Mouse (Mus musculus) midbrain, embryonic 11.5 days (tissue): Measurements from ENCODE around the gene Vmn1r3. TPM values are rescaled to one million over a fixed set of nuclear protein-coding genes. Genes with fewer than 3 reads are reported as not detected.
"Not testable (repeated sequence)": the region's sequence is repeated elsewhere in the genome, so short reads cannot be mapped to it uniquely, and the experiment has no call there.

Experiments used
- ATAC-seq: fragments of 200-750 bp; cut with Nextera tagmentation; 2 replicates; pipeline ENCODE4 v1.8.0; 2017; ENCODE audit warnings: moderate TSS enrichment, moderate library complexity; ENCODE audit not compliant: low FRiP score
- DNase-seq: peaks from one replicate; pipeline ENCODE4 v3.0.0; 2015; ENCODE audit warnings: low spot score; ENCODE audit errors: missing footprints
- H3K27ac ChIP-seq: fragments of 300-500 bp; sonication (generic); 2 replicates; pipeline ENCODE4 v1.5.1; 2014; ENCODE audit warnings: low read depth, low read length
- H3K27me3 ChIP-seq: fragments of 300-500 bp; sonication (generic); 2 replicates; pipeline ENCODE4 v1.6.1; 2014; ENCODE audit warnings: mild to moderate bottlenecking, low read length, moderate library complexity, mixed read lengths; ENCODE audit not compliant: control insufficient read depth, insufficient read depth
- H3K36me3 ChIP-seq: fragments of 300-500 bp; sonication (generic); 2 replicates; pipeline ENCODE4 v1.6.1; 2014; ENCODE audit warnings: mild to moderate bottlenecking, low read length, moderate library complexity, mixed read lengths; ENCODE audit not compliant: control insufficient read depth, insufficient read depth
- H3K4me1 ChIP-seq: fragments of 300-500 bp; sonication (generic); 2 replicates; pipeline ENCODE4 v1.6.1; 2014; ENCODE audit warnings: low read length; ENCODE audit not compliant: control insufficient read depth, insufficient read depth
- H3K4me2 ChIP-seq: fragments of 300-500 bp; sonication (generic); 2 replicates; pipeline ENCODE4 v1.6.1; 2014; ENCODE audit warnings: mild to moderate bottlenecking, moderate library complexity
- H3K4me3 ChIP-seq: fragments of 300-500 bp; sonication (generic); 2 replicates; pipeline ENCODE4 v1.5.1; 2014; ENCODE audit warnings: low read depth, low read length
- H3K9ac ChIP-seq: fragments of 300-500 bp; sonication (generic); 2 replicates; pipeline ENCODE4 v1.6.1; 2014; ENCODE audit warnings: low read length
- H3K9me3 ChIP-seq: fragments of 300-500 bp; sonication (generic); 2 replicates; pipeline ENCODE4 v1.6.1; 2016; ENCODE audit warnings: low read length; ENCODE audit not compliant: control insufficient read depth
- WGBS: fragments of 180-500 bp; shearing (Covaris S2); extraction: QIAGEN DNeasy Blood & Tissue Kit; methylation state at CpG from one replicate; pipeline ENCODE4 v1.1.7; 2014; 5-methylcytosine and 5-hydroxymethylcytosine counted together
- polyA plus RNA-seq: library from polyadenylated mRNA; unstranded; fragments of >200 nt; fragmentation: Nextera tagmentation; extraction: Ambion mirVana; gene quantifications from 2 replicates; pipeline ENCODE4 v1.2.1, GENCODE M21; 2014

Gene Vmn1r3
- polyA plus RNA-seq, result not detected in 2 replicates

DNA sequence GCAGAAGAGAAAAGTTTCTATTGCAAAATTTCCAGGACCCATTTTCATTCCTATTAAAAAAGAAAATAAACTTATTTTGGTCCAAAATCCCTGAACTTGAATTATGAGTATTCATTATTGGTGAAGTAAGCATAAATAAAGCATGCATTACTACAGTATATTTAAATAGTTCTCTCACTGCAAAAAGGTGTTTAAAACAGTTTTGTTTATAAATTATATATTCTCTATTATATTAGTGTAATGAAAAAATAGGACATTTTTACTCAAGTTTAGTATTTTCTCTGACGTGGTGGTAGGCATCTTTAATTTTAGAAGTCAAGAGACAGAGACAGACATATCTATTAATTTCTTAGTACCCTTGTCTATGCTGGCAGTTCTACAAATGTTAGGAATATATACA lies at the start of gene Vmn1r3:
TSS of gene Vmn1r3 (minus strand) at position 101 of the 400 bp plus-strand sequence.
- H3K4me3 ChIP-seq, H3K4me1 ChIP-seq: not testable (repeated sequence)
- 75% methylated on average over 1 of the region's 1 CpGs for WGBS

GRCm38 (mm10) chr4:3232053-3232452 lies 46.9 kb upstream of the Vmn1r3 start:
- Histone ChIP-seq H3K27ac (no peak overlapping the region), H3K4me1 (no peaks in the 10 kb centered on the region), H3K9me3 (peaks cover 28% of the 10 kb centered on the region), H3K4me2 (no peak overlapping the region), H3K4me3 (no peak overlapping the region), H3K9ac (no peak overlapping the region), H3K27me3 (no peaks in the 10 kb centered on the region), H3K36me3 (no peaks in the 10 kb centered on the region)
- DNase-seq (no peak), ATAC-seq (no peak)
- WGBS, result 76% methylated on average over 6 of the region's 6 CpGs

More for the DNA sequence above, at the start of gene Vmn1r3:
- H3K9me3 ChIP-seq, H3K27ac ChIP-seq, ATAC-seq, H3K36me3 ChIP-seq, DNase-seq, H3K9ac ChIP-seq, H3K4me2 ChIP-seq, H3K27me3 ChIP-seq: not testable (repeated sequence)

DNA sequence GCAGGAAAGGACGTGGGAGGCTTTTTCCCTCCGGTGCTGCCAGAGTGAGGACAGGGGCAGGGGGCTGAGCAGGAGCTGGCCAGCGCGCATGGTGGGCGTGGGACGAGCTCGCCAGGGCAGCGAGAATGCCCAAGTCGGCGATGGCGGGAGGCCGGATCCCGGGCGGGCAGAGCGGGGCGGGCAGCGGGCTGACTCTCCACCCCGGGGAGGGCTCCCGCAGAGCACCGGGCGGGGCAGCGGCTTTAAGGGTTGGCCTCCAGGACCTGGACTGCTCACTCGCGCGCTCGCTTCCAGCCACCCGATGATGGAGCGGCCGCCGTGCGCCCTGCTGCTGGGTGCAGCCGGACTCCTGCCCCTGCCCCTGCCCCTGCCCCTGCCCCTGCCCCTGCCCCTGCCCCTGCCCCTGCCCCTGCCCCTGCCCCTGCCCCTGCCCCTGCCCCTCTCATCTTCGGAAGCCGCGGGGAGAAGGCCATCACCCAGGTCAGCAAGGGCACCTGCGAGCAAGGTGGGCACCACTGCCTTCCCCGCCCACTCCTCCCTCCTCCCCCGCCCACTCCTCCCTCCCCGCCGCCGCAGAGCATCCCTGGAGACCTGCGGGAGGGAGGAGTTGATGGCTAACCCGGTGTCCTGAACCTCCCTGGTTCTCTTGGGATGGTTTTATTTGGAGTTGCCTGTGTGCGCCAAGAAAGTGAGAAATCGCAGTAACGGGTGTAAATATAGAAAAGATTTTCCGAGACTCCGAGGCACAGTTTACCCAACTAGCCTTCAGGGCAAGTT lies 45.9 kb upstream of the Vmn1r3 start:
- Histone ChIP-seq H3K36me3 (no peaks in the 10 kb centered on the region), H3K4me1 (no peaks in the 10 kb centered on the region), H3K4me3 (peak overlapping the region; percentile 19), H3K4me2 (peak overlapping the region; percentile 48), H3K27ac (no peak overlapping the region), H3K9me3 (peaks cover 32% of the 10 kb centered on the region), H3K27me3 (no peaks in the 10 kb centered on the region), H3K9ac (no peak overlapping the region)
- 6% methylated on average over 34 of the region's 48 CpGs for WGBS
- peak; percentile 82 for DNase-seq
- peak; percentile 27; the same call in 1 of the 2 replicates for ATAC-seq

GRCm38 (mm10) chr4:3229532-3229931 lies 44.4 kb upstream of the Vmn1r3 start:
- WGBS, result 71% methylated on average over 4 of the region's 4 CpGs
- H3K4me3 ChIP-seq, result no peak overlapping the region
- H3K9ac ChIP-seq, result no peak overlapping the region
- H3K27ac ChIP-seq, result no peak overlapping the region
- no peak overlapping the region for H3K4me2 ChIP-seq
- no peaks in the 10 kb centered on the region for H3K36me3 ChIP-seq
- H3K9me3 ChIP-seq, result peaks cover 43% of the 10 kb centered on the region
- H3K27me3 ChIP-seq, result no peaks in the 10 kb centered on the region
- ATAC-seq (peak; percentile 25; the same call in 1 of the 2 replicates), DNase-seq (peak; percentile 81)
- H3K4me1 ChIP-seq, result no peaks in the 10 kb centered on the region

DNA sequence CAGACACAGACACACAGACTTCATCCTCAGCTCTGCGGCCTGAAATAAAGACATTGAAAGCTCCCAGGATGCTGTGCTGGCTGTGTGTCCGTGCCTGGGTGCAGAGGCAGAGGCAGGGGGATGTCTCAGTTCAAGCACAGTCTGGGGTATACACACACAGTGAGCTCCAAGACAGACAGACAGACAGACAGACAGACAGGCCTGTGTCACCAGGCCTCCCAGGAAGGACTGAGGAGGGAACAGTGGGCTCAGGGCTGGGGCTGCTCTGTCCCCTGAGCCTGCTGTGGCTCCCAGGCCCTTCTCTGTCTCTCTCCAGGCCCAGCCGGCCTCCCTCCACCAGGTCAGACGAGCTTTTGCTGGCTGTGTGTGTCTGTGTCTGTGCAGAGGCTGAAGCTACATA lies 43.3 kb upstream of the Vmn1r3 start:
- Histone ChIP-seq H3K4me3 (no peak overlapping the region), H3K4me2 (no peak overlapping the region), H3K36me3 (no peaks in the 10 kb centered on the region), H3K9me3 (peaks cover 43% of the 10 kb centered on the region), H3K9ac (no peak overlapping the region), H3K4me1 (no peaks in the 10 kb centered on the region), H3K27ac (no peak overlapping the region), H3K27me3 (no peaks in the 10 kb centered on the region)
- ATAC-seq (peak; percentile 13), DNase-seq (no peak)
- WGBS, result 65% methylated on average over 4 of the region's 4 CpGs

DNA sequence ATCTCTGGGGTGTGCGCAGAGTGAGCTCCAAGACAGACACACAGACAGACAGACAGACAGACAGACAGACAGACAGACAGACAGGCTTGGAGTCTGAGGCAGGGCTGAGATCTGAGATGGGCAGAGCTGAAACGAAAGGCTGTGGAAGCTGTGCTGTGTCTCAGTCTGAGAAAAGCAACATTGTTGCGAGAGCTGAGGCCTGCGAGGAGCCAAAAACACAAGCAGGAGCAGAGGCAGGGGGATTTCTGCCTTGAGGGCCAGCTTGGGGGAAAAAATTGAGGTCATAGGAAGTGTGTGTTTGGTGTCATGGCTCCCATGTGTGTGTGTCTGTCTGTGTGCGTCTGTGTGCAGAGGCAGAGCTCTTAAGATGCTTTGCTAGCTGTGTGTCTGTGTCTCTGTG lies 42.6 kb upstream of the Vmn1r3 start:
- H3K36me3 ChIP-seq, result no peaks in the 10 kb centered on the region
- H3K4me2 ChIP-seq, result no peak overlapping the region
- no peak overlapping the region for H3K9ac ChIP-seq
- no peak overlapping the region for H3K27ac ChIP-seq
- no peak overlapping the region for H3K4me3 ChIP-seq
- H3K9me3 ChIP-seq, result peaks cover 43% of the 10 kb centered on the region
- ATAC-seq (no peak), DNase-seq (no peak)
- WGBS, result 67% methylated on average over 5 of the region's 5 CpGs
- H3K4me1 ChIP-seq, result no peaks in the 10 kb centered on the region
- no peaks in the 10 kb centered on the region for H3K27me3 ChIP-seq

DNA sequence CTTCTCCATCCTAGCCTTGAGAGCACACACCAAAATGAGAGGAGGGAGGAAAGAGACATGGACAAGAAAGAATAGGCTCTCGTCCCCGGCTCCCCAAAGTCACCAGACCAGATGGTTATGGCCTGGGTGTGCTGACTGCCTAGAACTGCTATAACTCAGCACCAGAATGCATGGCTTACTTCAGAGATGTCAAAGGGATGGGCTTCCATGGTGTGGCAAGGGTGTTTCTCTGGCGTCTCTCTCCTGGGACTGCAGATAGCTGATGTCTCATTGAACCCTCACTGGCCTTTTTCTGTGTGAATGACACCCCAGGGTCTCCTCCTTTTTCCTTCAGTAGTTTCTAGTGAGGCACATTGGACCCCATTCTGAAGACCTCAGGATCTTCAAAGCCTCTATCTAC lies 41.3 kb upstream of the Vmn1r3 start:
- DNase-seq (no peak), ATAC-seq (no peak)
- H3K9ac ChIP-seq, result no peak overlapping the region
- no peaks in the 10 kb centered on the region for H3K27me3 ChIP-seq
- H3K4me1 ChIP-seq, result no peaks in the 10 kb centered on the region
- no peaks in the 10 kb centered on the region for H3K36me3 ChIP-seq
- WGBS, result 68% methylated on average over 3 of the region's 3 CpGs
- H3K27ac ChIP-seq, result no peak overlapping the region
- peaks cover 38% of the 10 kb centered on the region for H3K9me3 ChIP-seq
- no peak overlapping the region for H3K4me3 ChIP-seq
- H3K4me2 ChIP-seq, result no peak overlapping the region

GRCm38 (mm10) chr4:3225416-3225815 lies 40.3 kb upstream of the Vmn1r3 start:
- H3K4me3 ChIP-seq, ATAC-seq, H3K4me1 ChIP-seq, H3K4me2 ChIP-seq, H3K27me3 ChIP-seq, H3K9ac ChIP-seq, H3K27ac ChIP-seq, H3K36me3 ChIP-seq, DNase-seq: not testable (repeated sequence)
- 70% methylated on average over 3 of the region's 3 CpGs for WGBS
- H3K9me3 ChIP-seq, result peaks cover 38% of the 10 kb centered on the region

- WGBS, result 56% methylated on average over 3 of the region's 3 CpGs
- not testable (repeated sequence) for H3K27me3 ChIP-seq, H3K4me1 ChIP-seq, H3K27ac ChIP-seq, DNase-seq, ATAC-seq, H3K36me3 ChIP-seq, H3K9ac ChIP-seq, H3K4me2 ChIP-seq, H3K4me3 ChIP-seq
- peaks cover 36% of the 10 kb centered on the region for H3K9me3 ChIP-seq
Measured at GRCm38 (mm10) chr4:3224848-3225247, 39.7 kb upstream of the Vmn1r3 start.
